Mouse (Mus musculus): ENCODE data around the gene Man1a2. TPM values are rescaled to one million over a fixed set of nuclear protein-coding genes. Genes with fewer than 3 reads are reported as not detected.

Gene Man1a2
- polyA plus RNA-seq, 1 experiment from 2014 or later = 75.5 TPM

DNA sequence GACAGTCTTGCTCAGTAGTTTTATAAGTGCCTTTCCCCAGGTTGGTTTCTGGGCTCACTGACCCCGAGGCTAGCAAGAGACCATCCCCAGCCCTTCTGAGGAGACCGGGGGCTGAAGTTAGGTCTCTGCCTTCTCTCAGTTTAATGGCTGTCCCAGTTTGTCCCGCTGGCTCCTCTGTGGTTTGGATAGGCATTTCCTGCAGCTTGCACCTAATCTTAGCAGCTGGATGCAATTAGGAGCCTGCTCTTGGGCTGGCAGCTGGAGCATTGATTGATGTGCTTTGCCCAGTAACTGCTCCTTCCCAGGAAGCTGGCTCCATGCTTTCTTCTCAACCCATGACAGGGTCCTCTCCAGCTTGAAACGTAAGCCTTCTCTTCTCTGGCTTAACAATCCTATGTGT lies 26.2 kb upstream of the Man1a2 start:
- peak overlapping the region; percentile 31; the same call in 1 of the 2 replicates for H3K27ac ChIP-seq
- 24% methylated on average over 4 of the region's 4 CpGs for WGBS
- H3K27me3 ChIP-seq (ENCODE audit: insufficient read depth, poor library complexity, severe bottlenecking) = no peaks in the 10 kb centered on the region

DNA sequence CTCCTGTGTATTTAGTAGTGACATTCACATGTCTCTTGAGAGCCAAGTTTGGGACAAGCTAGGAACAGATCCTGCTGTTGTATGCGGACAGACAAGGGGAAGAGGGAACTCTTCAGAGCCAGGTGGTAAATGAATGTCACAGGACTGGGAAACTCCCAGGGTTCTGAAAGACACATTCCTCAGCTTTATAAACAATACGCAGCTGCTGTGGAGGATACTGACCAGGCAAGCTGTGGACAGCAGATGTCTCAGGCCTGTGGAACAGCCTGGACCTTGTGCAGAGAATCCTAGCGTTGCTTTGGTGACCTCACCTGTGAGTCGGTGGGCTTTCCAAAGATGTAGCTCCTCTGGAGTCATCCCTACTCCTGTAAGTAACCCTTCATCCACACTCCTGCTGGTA lies 21.8 kb upstream of the Man1a2 start:
- Histone ChIP-seq H3K27ac (peak overlapping the region; percentile 22; the same call in 1 of the 2 replicates), H3K4me1 (peaks cover 50% of the 10 kb centered on the region), H3K27me3 (ENCODE audit: insufficient read depth, poor library complexity, severe bottlenecking) (no peaks in the 10 kb centered on the region), H3K36me3 (no peaks in the 10 kb centered on the region), H3K4me3 (no peak overlapping the region), H3K9me3 (no peaks in the 10 kb centered on the region)
- WGBS = 48% methylated on average over 4 of the region's 4 CpGs
- no peak for DNase-seq (ENCODE audit: low spot score)

More for the DNA sequence above, 26.2 kb upstream of the Man1a2 start:
- H3K36me3 ChIP-seq = no peaks in the 10 kb centered on the region
- H3K9me3 ChIP-seq = no peaks in the 10 kb centered on the region
- H3K4me1 ChIP-seq = peaks cover 56% of the 10 kb centered on the region
- no peak overlapping the region for H3K4me3 ChIP-seq
- DNase-seq (ENCODE audit: low spot score) = no peak

DNA sequence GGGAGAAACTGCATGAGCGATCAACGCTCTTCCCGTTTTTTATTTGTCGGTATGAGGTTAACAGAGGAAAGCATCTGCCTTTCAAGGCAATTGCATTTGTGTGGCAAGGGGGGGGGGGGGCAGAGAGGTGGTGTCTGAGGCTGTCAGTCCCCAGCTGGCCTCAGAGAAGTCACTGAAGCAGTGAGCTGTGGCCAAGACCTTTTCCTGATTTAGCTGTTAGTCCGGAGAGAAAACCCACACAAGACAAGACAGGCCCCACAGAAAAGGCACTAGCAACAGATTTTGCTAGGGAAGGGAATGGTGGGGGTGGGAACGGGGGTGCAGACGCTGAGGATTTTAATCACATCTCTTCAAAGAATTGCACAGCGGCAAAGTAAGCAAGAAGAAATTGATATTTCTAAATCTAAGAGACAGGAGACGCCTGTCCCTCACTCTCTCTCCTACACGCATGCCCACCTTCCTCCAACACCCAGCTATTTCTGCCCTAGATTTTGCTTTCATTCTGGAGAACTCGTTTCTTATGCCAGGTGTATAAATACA lies 19.9 kb upstream of the Man1a2 start:
- H3K27ac ChIP-seq = 0 out of 2 replicates have a peak overlapping the region, but pooled peaks have one; percentile 67
- WGBS = 67% methylated on average over 11 of the region's 11 CpGs

DNA sequence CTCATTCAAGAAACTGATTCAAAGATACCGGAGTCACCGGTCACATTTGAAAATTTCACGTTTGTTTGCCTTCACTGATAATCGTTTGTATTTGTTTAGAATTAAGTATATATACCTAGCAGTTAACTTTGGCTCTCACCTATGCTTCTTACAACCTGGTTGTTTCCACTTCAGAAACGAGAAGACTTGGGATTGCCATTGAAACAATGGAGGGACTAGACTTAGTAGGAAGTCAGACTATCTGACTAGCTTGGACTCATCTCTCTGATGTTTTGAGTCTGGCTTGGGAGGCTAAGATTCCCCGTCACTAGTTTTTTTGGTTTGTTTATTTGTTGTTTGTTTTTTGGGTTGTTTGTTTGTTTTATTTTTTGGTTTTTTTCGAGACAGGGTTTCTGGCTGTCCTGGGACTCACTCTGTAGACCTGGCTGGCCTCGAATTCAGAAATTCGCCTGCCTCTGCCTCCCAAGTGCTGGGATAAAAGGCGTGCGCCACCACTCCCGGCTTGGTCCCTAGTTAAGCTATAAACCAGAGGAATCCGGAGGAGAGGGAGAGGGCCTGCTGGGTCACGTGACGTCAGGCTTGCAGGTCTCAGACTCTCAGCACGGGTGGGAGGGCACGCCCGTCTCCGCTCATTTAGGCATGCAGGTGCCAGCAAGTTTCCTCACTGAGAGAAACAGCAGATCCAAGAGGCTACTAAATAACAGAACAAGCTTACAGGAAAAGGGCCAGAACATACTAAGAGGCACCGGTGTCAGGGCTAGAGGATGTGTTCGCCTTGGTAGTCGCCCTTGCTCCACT lies 18.7 kb upstream of the Man1a2 start:
- Histone ChIP-seq H3K27ac (no peak overlapping the region; the same call in 1 of the 2 replicates), H3K36me3 (no peaks in the 10 kb centered on the region), H3K9me3 (no peaks in the 10 kb centered on the region), H3K4me3 (no peak overlapping the region), H3K27me3 (ENCODE audit: insufficient read depth, poor library complexity, severe bottlenecking) (no peaks in the 10 kb centered on the region), H3K4me1 (peaks cover 34% of the 10 kb centered on the region)
- no peak for DNase-seq (ENCODE audit: low spot score)
- WGBS = 69% methylated on average over 22 of the region's 22 CpGs

More for the DNA sequence above, 19.9 kb upstream of the Man1a2 start:
- Histone ChIP-seq H3K36me3 (no peaks in the 10 kb centered on the region), H3K9me3 (no peaks in the 10 kb centered on the region), H3K4me1 (peaks cover 34% of the 10 kb centered on the region), H3K27me3 (ENCODE audit: insufficient read depth, poor library complexity, severe bottlenecking) (no peaks in the 10 kb centered on the region), H3K4me3 (no peak overlapping the region)
- no peak for DNase-seq (ENCODE audit: low spot score)

DNA sequence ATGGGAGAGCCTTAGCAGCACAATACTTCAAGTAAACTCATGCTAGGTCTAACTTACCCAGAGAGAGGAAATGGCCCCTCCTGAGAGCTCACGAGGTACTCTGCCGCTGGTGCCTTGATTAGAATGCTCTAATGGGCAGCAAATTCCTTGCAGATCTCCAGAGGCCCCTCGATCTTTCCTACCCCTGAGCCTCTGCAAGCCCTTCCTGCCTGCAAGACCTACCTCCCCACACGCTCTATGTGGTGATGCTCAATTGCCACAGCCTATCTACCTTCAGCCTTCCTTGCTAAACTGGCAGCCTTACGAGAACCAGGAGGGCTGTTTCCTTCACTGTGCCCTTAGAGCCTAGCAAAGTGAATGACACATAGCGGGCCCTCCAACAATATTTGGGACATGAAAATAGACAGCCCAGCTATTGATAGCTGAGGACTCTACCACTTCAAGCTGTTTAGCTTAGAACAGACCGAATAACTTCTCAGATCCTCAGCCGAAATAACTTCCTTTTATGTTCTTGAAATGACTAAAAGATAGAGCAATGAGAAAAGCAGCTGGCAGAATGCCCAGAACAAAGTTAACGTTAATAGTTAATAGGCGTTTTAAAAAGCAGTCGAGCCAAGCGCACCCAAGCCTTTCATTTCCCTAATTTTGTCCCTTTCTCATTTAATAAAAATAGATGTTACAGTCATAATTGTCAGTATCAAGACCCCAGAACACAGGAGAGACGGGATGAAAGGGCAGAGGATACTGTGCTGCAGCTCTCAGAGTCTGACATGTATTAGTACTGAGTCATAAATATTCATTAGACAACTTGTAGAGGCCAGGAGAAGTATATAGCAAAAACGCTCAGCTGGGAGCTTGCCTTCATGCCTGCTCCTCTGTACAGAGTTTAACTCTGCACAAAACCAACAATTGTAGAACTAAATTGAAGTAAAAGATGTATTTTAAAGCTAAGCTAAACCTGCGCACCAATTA lies 17.9 kb upstream of the Man1a2 start:
- no peaks in the 10 kb centered on the region for H3K27me3 ChIP-seq (ENCODE audit: insufficient read depth, poor library complexity, severe bottlenecking)
- no peaks in the 10 kb centered on the region for H3K9me3 ChIP-seq
- no peak overlapping the region for H3K4me3 ChIP-seq
- WGBS = 55% methylated on average over 15 of the region's 15 CpGs
- peak overlapping the region; percentile 48; the same call in 1 of the 2 replicates for H3K27ac ChIP-seq
- H3K36me3 ChIP-seq = no peaks in the 10 kb centered on the region
- H3K4me1 ChIP-seq = peaks cover 34% of the 10 kb centered on the region
- no peak for DNase-seq (ENCODE audit: low spot score)

DNA sequence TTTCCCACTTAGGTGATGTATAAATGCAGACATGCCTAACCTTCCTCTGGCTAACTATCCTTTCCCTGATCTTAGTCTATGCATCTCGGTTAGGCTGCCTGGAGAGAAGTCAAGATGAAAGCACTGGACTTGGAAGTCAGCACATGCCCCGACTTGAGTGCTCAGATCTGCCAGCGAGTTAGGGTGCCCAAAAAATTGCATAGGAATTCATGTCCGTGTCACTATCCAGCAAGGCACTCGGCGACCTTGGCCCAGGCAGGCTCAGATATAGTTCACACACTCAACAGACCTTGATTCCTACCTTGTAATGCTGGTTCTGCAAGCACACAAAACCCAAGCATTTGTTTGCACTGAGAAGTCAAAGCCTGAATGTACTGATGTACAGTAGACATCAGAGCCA lies 3.4 kb upstream of the Man1a2 start:
- DNase-seq (ENCODE audit: low spot score) = no peak
- no peak overlapping the region for H3K4me3 ChIP-seq
- H3K27me3 ChIP-seq (ENCODE audit: insufficient read depth, poor library complexity, severe bottlenecking) = peaks cover 15% of the 10 kb centered on the region; the same call in 1 of the 2 replicates
- no peaks in the 10 kb centered on the region for H3K36me3 ChIP-seq
- H3K4me1 ChIP-seq = peaks cover 8% of the 10 kb centered on the region
- no peaks in the 10 kb centered on the region for H3K9me3 ChIP-seq
- WGBS = 76% methylated on average over 6 of the region's 6 CpGs
- H3K27ac ChIP-seq = no peak overlapping the region

DNA sequence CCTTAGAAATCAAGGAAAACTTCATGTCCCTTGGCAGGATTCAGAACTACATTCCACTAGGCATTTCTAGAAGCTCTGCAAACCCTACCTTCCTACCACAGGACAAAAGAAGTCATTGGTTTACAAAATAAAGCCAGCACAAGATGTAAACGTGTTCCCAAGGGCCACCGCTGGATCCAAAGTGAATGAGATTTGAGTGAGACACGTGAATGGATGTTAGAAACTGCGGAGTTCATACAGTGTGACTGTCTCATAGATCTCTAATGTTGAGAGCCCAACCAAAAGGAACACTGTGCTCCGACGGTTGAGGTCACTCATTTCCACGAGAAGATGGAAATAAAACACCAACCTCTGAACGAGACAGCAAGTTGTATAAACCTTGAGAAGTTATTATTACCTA lies 1.5 kb upstream of the Man1a2 start:
- Histone ChIP-seq H3K36me3 (no peaks in the 10 kb centered on the region), H3K4me3 (no peak overlapping the region; the same call in 1 of the 2 replicates), H3K27me3 (ENCODE audit: insufficient read depth, poor library complexity, severe bottlenecking) (peaks cover 15% of the 10 kb centered on the region; the same call in 1 of the 2 replicates), H3K9me3 (no peaks in the 10 kb centered on the region), H3K4me1 (peaks cover 16% of the 10 kb centered on the region), H3K27ac (no peak overlapping the region)
- WGBS = 89% methylated on average over 8 of the region's 8 CpGs
- DNase-seq (ENCODE audit: low spot score) = no peak

DNA sequence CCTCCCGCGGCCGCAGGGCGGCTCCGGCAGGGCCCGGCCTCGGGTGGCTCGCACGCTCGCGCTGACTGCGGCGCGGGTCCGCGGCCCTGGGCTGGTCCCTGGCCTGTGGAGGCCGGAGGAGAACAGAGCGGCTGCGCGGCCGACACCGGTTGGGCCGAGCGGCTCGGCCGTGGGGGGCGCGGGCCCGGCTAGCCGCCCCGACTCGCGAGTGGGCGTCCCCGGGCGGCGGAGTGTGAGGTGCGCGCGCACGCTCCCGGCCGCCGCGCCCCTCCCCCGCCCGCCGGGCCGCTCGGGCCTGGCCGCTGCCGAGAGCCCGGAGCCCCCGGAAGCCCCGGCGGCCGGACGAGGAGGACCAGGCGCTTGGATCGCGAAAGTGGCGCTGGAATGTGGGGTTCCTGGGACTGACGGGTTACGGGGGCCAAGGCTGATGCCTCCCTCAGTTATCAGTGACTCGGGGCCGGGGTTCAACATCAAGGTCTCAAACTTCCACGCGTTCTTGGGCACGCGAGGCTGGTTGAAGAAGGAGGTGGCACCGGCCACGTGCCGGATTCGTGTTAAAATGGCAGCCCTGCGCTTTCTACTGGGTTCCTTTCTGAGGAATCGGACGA lies 564 bp upstream of the Man1a2 start:
- Histone ChIP-seq H3K4me1 (peaks cover 18% of the 10 kb centered on the region), H3K27ac (peak overlapping the region; percentile 100), H3K36me3 (no peaks in the 10 kb centered on the region), H3K27me3 (ENCODE audit: insufficient read depth, poor library complexity, severe bottlenecking) (peaks cover 15% of the 10 kb centered on the region; the same call in 1 of the 2 replicates), H3K4me3 (peak overlapping the region; percentile 94), H3K9me3 (no peaks in the 10 kb centered on the region)
- 1% methylated on average over 76 of the region's 77 CpGs for WGBS
- peak; percentile 87 for DNase-seq (ENCODE audit: low spot score)

DNA sequence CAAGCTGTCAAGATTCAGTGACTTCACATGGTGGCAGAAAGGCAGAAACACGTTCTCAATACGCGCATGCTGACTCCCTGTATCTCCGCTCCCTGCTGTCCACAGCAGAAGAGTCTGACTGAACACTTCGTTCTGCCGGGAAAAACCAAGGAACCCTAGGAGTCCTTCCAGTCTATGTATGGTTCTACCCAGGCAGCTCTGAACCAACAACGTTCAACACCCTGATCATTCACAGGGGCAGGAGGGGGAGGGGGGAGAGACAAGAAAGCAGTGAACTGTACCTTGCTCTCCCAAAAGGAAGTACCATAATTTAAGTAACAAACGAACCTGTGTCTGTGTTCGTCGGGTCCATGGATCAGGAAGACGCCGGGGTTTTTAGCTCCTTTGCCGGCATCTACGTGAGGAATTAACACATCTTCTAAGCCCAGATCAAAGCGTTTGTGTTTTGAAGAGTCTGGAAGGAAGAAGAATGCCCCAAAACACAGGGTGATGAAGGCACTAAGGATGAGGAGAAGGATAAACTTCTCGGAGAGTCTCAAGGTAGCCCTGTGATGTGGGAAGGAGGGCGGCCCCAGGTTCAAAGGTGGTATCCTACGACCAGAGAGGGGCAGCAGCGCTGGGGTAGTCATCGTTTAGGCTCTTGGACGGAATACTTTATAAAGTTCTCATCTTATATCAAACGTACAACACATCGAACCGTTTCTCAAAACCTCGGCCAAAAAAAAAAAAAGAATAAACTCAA lies 898 bp downstream of the Man1a2 start:
- Histone ChIP-seq H3K27ac (peak overlapping the region; percentile 100), H3K27me3 (ENCODE audit: insufficient read depth, poor library complexity, severe bottlenecking) (peaks cover 7% of the 10 kb centered on the region; the same call in 1 of the 2 replicates)
- under 1% methylated on average over 25 of the region's 25 CpGs for WGBS

DNA sequence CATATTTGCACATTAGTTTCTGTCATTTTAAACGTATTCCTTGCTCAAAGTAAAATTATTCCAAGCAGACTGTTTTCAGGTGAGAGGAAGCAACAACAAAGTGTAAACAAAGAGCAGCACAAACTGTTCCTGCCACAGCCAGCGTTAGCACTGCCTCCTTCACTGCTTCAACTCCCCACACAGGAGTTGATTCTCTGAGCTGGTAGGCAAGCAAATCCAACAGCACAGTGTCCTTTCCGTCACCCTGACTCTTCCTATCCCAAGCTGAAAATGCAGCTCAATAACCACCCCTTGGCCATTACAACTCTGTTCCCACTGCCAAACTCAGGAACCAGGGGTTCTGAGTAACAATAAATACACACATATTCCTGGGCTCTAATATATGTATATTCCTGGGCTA lies 2.5 kb downstream of the Man1a2 start:
- Histone ChIP-seq H3K27me3 (ENCODE audit: insufficient read depth, poor library complexity, severe bottlenecking) (no peaks in the 10 kb centered on the region), H3K4me3 (peak overlapping the region; percentile 94), H3K4me1 (peaks cover 37% of the 10 kb centered on the region), H3K9me3 (no peaks in the 10 kb centered on the region), H3K27ac (0 out of 2 replicates have a peak overlapping the region, but pooled peaks have one; percentile 13), H3K36me3 (no peaks in the 10 kb centered on the region)
- DNase-seq (ENCODE audit: low spot score) = no peak
- WGBS = 17% methylated on average over 3 of the region's 3 CpGs

More for the DNA sequence above, 898 bp downstream of the Man1a2 start:
- peak overlapping the region; percentile 94 for H3K4me3 ChIP-seq
- DNase-seq (ENCODE audit: low spot score) = no peak
- H3K9me3 ChIP-seq = no peaks in the 10 kb centered on the region
- H3K4me1 ChIP-seq = peaks cover 29% of the 10 kb centered on the region
- no peaks in the 10 kb centered on the region for H3K36me3 ChIP-seq

DNA sequence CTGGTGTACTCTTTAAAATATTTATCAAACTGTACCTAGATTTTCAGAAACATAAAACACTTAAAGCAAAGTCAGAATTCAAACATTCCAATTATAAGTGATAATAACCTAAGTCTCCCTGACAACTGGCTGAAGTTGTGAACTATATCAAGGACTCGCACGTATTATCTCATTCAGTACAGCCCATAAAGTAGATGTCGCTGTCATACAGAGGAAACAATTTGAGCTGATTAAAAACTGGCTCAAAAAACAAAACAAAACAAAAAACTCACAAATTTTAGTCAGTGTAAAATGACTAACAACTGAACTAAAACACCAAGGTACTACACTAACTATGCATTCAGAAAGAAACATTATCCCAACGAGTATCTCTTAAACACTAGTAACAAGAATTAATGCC lies 3.0 kb downstream of the Man1a2 start:
- WGBS = 33% methylated on average over 4 of the region's 4 CpGs
- DNase-seq (ENCODE audit: low spot score) = no peak

More for the DNA sequence above, 3.0 kb downstream of the Man1a2 start:
- no peaks in the 10 kb centered on the region for H3K27me3 ChIP-seq (ENCODE audit: insufficient read depth, poor library complexity, severe bottlenecking)
- no peak overlapping the region for H3K27ac ChIP-seq
- peaks cover 37% of the 10 kb centered on the region for H3K4me1 ChIP-seq
- H3K9me3 ChIP-seq = no peaks in the 10 kb centered on the region
- peak overlapping the region; percentile 94 for H3K4me3 ChIP-seq
- no peaks in the 10 kb centered on the region for H3K36me3 ChIP-seq
